Mouse (Mus musculus): Measurements from ENCODE around the gene Hoxd12. TPM values are rescaled to one million over a fixed set of nuclear protein-coding genes. Genes with fewer than 3 reads are reported as not detected.

Gene Hoxd12
- polyA plus RNA-seq, 1 experiment from 2014 or later, result 0.49 TPM

DNA sequence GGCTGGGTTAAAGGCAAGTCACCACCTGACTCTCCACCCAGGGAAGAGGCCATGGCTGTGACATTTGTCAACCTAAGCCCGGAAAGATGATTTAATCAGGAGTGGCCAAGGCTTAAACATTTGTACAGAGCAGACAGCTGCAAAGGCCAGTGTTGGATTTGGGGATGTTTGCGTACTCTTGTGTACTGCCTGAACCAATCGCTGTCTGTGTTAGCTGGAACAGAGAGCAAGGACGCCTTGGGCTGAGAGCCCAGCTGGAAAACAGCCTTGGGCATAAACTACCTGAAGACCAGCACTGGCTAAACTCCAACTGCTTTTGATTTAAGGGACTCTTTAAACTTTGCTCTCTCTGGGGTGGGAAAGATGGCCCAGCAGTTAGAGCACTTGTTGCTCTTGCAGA lies 33.9 kb downstream of the Hoxd12 start:
- Histone ChIP-seq H3K9me3 (ENCODE audit: control insufficient read depth, low read length) (no peaks in the 10 kb centered on the region), H3K4me2 (no peak overlapping the region), H3K27me3 (replicated peaks; ENCODE audit: control insufficient read depth, insufficient read depth, low read length) (peaks cover 99% of the 10 kb centered on the region), H3K9ac (ENCODE audit: low read depth, low read length) (no peak overlapping the region), H3K4me1 (replicated peaks; ENCODE audit: control insufficient read depth, insufficient read depth, low read length) (peaks cover 10% of the 10 kb centered on the region; the same call in 1 of the 2 replicates), H3K4me3 (ENCODE audit: low read depth, low read length) (no peak overlapping the region), H3K27ac (ENCODE audit: low read depth, low read length) (no peak overlapping the region), H3K36me3 (ENCODE audit: control insufficient read depth, insufficient read depth, low read length) (no peaks in the 10 kb centered on the region)
- WGBS, result 30% methylated on average over 4 of the region's 4 CpGs
- DNase-seq (ENCODE audit: low spot score) (no peak), ATAC-seq (replicated peaks; ENCODE audit: low FRiP score) (no peak)

DNA sequence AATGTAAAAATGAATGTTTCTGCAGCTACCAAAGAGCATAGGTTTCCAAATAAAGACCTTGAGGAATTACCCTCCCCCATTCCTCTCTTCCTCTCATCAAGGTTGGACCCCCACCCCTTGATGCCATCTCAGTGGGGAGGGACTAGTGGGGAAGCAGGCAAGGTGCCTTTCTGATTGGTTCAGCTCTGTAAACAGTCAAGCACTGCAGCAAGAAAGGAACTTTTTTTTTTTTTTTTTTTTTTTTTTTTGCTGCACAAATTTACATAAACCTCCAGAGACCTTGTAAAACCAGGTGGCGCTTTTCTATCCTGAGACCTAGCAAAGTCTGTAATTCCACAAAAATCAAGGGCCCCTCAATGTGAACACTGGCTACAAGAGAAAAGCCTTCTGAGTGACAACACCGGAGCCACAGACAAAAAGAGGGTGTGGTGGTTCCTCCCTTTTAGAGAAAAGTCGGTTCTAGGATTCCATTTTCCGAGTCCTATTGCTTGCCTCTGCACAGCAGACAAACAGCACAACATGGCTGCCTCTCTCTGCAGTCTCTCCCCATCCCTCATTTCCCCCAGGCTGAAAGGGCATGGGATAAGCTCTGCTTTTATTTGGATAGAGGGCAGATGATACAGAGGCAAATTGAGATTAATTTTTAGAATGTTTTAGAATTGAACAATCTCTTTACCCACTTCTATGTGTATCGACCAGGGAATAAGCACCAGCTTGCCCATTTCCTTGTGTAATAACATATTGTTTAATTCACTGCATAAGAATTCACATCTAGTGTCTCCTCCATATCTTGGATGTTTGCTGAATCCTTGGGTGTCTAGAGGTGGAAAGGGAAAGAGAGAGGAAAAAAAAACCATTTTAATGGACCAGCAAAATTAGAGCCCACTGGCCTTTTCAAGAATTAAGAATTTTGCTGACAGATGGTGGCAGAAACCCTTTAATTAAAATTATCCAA lies 34.9 kb downstream of the Hoxd12 start:
- Histone ChIP-seq H3K27me3 (replicated peaks; ENCODE audit: control insufficient read depth, insufficient read depth, low read length) (peaks cover 99% of the 10 kb centered on the region), H3K4me1 (replicated peaks; ENCODE audit: control insufficient read depth, insufficient read depth, low read length) (peaks cover 10% of the 10 kb centered on the region; the same call in 1 of the 2 replicates), H3K4me3 (ENCODE audit: low read depth, low read length) (no peak overlapping the region), H3K9me3 (ENCODE audit: control insufficient read depth, low read length) (no peaks in the 10 kb centered on the region), H3K9ac (ENCODE audit: low read depth, low read length) (no peak overlapping the region), H3K4me2 (no peak overlapping the region), H3K36me3 (ENCODE audit: control insufficient read depth, insufficient read depth, low read length) (no peaks in the 10 kb centered on the region), H3K27ac (ENCODE audit: low read depth, low read length) (no peak overlapping the region)
- 17% methylated on average over 5 of the region's 5 CpGs for WGBS
- DNase-seq (ENCODE audit: low spot score) (no peak), ATAC-seq (replicated peaks; ENCODE audit: low FRiP score) (no peak)

GRCm38 (mm10) chr2:74710929-74711543 lies 36.2 kb downstream of the Hoxd12 start:
- Histone ChIP-seq H3K27ac (ENCODE audit: low read depth, low read length) (no peak overlapping the region), H3K4me3 (ENCODE audit: low read depth, low read length) (no peak overlapping the region), H3K4me2 (no peak overlapping the region; the same call in 1 of the 2 replicates), H3K9ac (ENCODE audit: low read depth, low read length) (no peak overlapping the region), H3K9me3 (ENCODE audit: control insufficient read depth, low read length) (no peaks in the 10 kb centered on the region), H3K36me3 (ENCODE audit: control insufficient read depth, insufficient read depth, low read length) (no peaks in the 10 kb centered on the region), H3K27me3 (replicated peaks; ENCODE audit: control insufficient read depth, insufficient read depth, low read length) (peaks cover 99% of the 10 kb centered on the region), H3K4me1 (replicated peaks; ENCODE audit: control insufficient read depth, insufficient read depth, low read length) (no peaks in the 10 kb centered on the region; the same call in 1 of the 2 replicates)
- DNase-seq (ENCODE audit: low spot score) (no peak), ATAC-seq (replicated peaks; ENCODE audit: low FRiP score) (no peak)
- 2% methylated on average over 16 of the region's 16 CpGs for WGBS

- no peak for DNase-seq (ENCODE audit: low spot score)
- ATAC-seq (replicated peaks; ENCODE audit: low FRiP score), result no peak
These were observed 37.2 kb downstream of the Hoxd12 start, which contains the start of the genes Hoxd3 and Hoxd4 for GRCm38 (mm10) chr2:74711721-74712621. Gene Hoxd3 (plus strand): TSS chr2:74711927. Gene Hoxd4 (plus strand): TSS chr2:74711929.

DNA sequence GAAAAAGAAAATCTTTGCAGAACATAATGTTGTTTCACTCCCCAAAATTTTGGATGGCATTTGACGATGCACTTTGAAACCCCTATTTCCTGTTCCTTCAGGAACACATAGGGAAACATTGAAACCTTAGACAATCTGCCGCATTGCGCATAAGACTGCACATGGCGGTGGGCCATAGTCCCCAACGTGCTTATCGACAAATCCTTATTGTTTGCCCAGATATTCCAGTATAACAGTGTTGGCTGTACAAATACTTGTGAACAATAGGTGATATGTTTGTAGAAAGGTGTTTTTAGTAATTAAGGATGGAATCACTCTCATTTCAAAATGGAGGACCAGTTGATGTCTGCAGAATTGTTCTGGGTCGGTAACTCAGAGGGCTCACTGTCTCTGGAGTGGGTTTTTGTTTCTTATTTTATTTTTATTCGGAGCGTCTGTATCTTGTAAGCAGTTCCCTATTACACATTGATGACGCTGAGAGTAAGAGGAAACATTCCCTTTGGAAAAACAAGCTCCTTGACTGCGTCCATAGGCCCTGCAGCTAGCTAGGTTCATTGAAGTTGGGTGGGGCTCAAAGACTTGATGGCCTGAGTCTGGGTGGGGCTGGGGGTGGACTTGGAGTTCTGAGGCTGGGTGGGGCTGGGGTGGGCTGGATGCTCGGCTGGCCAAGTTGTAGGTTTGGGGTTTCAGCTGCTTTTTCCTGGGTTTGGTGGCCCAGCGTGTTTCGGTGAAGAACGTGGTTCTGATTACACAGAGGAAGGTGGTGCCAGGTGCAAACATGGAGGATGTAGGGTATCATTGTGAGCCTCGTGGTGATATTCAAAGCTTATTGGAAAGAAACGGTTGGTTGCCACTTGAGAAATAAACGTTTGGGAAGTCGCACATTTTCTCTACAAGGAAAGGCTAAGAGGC lies 38.7 kb downstream of the Hoxd12 start:
- Histone ChIP-seq H3K4me3 (ENCODE audit: low read depth, low read length) (no peak overlapping the region), H3K36me3 (ENCODE audit: control insufficient read depth, insufficient read depth, low read length) (no peaks in the 10 kb centered on the region), H3K4me2 (no peak overlapping the region), H3K9me3 (ENCODE audit: control insufficient read depth, low read length) (no peaks in the 10 kb centered on the region), H3K4me1 (replicated peaks; ENCODE audit: control insufficient read depth, insufficient read depth, low read length) (no peaks in the 10 kb centered on the region; the same call in 1 of the 2 replicates), H3K27ac (ENCODE audit: low read depth, low read length) (no peak overlapping the region), H3K9ac (ENCODE audit: low read depth, low read length) (no peak overlapping the region), H3K27me3 (replicated peaks; ENCODE audit: control insufficient read depth, insufficient read depth, low read length) (peaks cover 91% of the 10 kb centered on the region)
- no peak for ATAC-seq (replicated peaks; ENCODE audit: low FRiP score)
- 17% methylated on average over 19 of the region's 19 CpGs for WGBS
- no peak for DNase-seq (ENCODE audit: low spot score)

More at GRCm38 (mm10) chr2:74711721-74712621, 37.2 kb downstream of the Hoxd12 start, which contains the start of the genes Hoxd3 and Hoxd4:
- Histone ChIP-seq H3K4me2 (peak within 1 kb of the TSS; percentile 45), H3K27ac (ENCODE audit: low read depth, low read length) (no peak within 1 kb of the TSS), H3K9ac (ENCODE audit: low read depth, low read length) (0 out of 2 replicates have a peak within 1 kb of the TSS, but pooled peaks have one; percentile 31), H3K9me3 (ENCODE audit: control insufficient read depth, low read length) (no peaks in the 10 kb centered on the region), H3K4me3 (ENCODE audit: low read depth, low read length) (peak within 1 kb of the TSS; percentile 37), H3K27me3 (replicated peaks; ENCODE audit: control insufficient read depth, insufficient read depth, low read length) (peaks cover 97% of the 10 kb centered on the region), H3K4me1 (replicated peaks; ENCODE audit: control insufficient read depth, insufficient read depth, low read length) (no peaks in the 10 kb centered on the region; the same call in 1 of the 2 replicates), H3K36me3 (ENCODE audit: control insufficient read depth, insufficient read depth, low read length) (no peaks in the 10 kb centered on the region)
- under 1% methylated on average over 65 of the region's 65 CpGs for WGBS

DNA sequence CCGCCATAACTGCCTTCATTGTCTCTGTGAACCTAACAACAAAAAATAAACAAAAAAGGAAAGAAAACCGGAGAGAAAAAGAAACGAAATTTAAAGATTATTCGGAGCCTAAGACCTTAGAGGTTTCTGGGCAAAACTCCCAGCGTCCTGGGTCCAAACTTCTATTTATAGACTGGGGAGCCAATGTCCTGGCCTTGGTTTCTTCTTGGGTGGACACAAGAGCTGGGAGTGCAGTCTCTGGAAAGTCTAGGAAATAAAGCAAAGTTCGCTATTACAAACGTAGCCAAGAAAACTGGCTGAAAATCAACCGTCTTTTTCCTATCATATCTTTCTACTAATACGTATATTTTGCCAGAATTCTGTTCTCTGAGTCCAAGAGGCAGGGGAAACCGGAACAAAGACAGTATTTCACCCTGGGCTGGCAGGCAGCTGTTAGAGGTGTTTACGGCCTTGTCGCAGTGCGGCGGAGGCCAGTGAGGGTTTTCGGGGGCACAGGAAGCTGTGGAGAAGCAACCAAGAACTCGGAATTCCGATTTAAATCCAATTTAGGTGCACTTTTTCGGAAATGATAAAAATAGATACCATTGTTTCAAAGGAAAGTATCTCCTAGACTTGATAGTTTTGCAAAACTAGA lies 39.5 kb downstream of the Hoxd12 start:
- no peak for ATAC-seq (replicated peaks; ENCODE audit: low FRiP score)
- H3K9ac ChIP-seq (ENCODE audit: low read depth, low read length), result no peak overlapping the region
- H3K27me3 ChIP-seq (replicated peaks; ENCODE audit: control insufficient read depth, insufficient read depth, low read length), result peaks cover 90% of the 10 kb centered on the region
- H3K4me1 ChIP-seq (replicated peaks; ENCODE audit: control insufficient read depth, insufficient read depth, low read length), result no peaks in the 10 kb centered on the region; the same call in 1 of the 2 replicates
- no peaks in the 10 kb centered on the region for H3K9me3 ChIP-seq (ENCODE audit: control insufficient read depth, low read length)
- no peaks in the 10 kb centered on the region for H3K36me3 ChIP-seq (ENCODE audit: control insufficient read depth, insufficient read depth, low read length)
- H3K27ac ChIP-seq (ENCODE audit: low read depth, low read length), result no peak overlapping the region
- DNase-seq (ENCODE audit: low spot score), result no peak
- no peak overlapping the region for H3K4me2 ChIP-seq
- 8% methylated on average over 18 of the region's 18 CpGs for WGBS
- no peak overlapping the region for H3K4me3 ChIP-seq (ENCODE audit: low read depth, low read length)

- no peak for DNase-seq (ENCODE audit: low spot score)
- no peaks in the 10 kb centered on the region; the same call in 1 of the 2 replicates for H3K4me1 ChIP-seq (replicated peaks; ENCODE audit: control insufficient read depth, insufficient read depth, low read length)
- no peak overlapping the region for H3K4me2 ChIP-seq
- no peaks in the 10 kb centered on the region for H3K36me3 ChIP-seq (ENCODE audit: control insufficient read depth, insufficient read depth, low read length)
- H3K4me3 ChIP-seq (ENCODE audit: low read depth, low read length), result no peak overlapping the region
- H3K9ac ChIP-seq (ENCODE audit: low read depth, low read length), result no peak overlapping the region
- H3K9me3 ChIP-seq (ENCODE audit: control insufficient read depth, low read length), result no peaks in the 10 kb centered on the region
- ATAC-seq (replicated peaks; ENCODE audit: low FRiP score), result no peak
- 3% methylated on average over 14 of the region's 14 CpGs for WGBS
- H3K27ac ChIP-seq (ENCODE audit: low read depth, low read length), result no peak overlapping the region
- peaks cover 89% of the 10 kb centered on the region for H3K27me3 ChIP-seq (replicated peaks; ENCODE audit: control insufficient read depth, insufficient read depth, low read length)
These were observed 40.1 kb downstream of the Hoxd12 start for GRCm38 (mm10) chr2:74714881-74715280.

Measured in liver, embryonic 11.5 days (tissue).